Mouse (Mus musculus) adrenal gland, postnatal 10 days (tissue): Measurements from ENCODE around the gene Psg17. TPM values are rescaled to one million over a fixed set of nuclear protein-coding genes. Genes with fewer than 3 reads are reported as not detected.
"Not testable (repeated sequence)": the region's sequence is repeated elsewhere in the genome, so short reads cannot be mapped to it uniquely, and the experiment has no call there.

Experiments
- DNase-seq: peaks from one replicate; pipeline ENCODE4 v3.0.0; 2021; ENCODE audit warnings: mixed read lengths
- long read RNA-seq, 2 experiments: library from polyadenylated mRNA; stranded (forward); transcript quantifications; one replicate each; pipeline ENCODE4 v2.0.0; 2021
- total RNA-seq, 2 experiments: library from RNA; stranded (reverse); gene quantifications; 2 replicates each; pipeline ENCODE4 v1.2.3; 2021

The Psg17 gene
- total RNA-seq, result not detected
- long read RNA-seq, experiment 1, result 0 reads
- long read RNA-seq, experiment 2, result 0 reads

DNA sequence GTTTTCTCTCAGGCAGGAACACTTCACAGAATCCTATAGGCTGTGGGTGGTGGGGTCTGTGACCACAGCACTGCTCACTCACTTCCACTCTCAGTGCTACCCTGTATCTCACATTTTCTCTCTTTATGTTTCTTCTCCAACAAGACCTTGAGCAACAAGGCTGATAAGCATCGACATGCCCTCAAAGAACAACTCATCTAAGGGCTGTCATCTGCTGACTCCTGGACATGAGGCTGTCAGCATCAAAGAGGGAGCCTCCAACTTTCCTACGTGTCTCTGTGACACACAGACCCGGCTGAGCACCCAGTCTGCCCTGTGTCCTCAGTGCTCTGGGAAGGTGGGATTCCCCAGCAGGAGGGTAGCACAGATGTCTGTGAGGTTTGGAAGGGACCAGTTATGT is at the start of gene Psg17:
TSS of gene Psg17 (minus strand) at position 101 of the 400 bp plus-strand sequence.
- no peak for DNase-seq

DNA sequence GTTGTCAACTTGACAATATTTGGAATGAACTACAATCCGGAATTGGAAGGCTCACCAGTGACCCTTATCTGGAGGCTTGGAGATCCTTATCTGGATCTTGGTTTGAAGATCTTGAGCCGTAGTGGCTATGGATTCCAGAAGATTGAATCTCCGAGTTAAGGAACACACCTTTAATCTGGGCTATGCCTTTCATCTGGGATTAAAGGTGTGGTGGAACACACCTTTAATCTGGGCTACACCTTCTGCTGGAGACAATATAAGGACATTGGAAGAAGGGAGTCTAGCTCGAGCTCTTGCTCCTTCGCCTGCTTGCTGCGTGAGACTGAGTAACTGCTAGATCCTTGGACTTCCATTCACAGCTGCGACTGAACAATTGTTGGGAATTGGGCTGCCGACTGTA is 49.6 kb upstream of the Psg17 start, which contains the start of gene Pglyrp1:
TSS of gene Pglyrp1 (plus strand) at position 301 of the 400 bp plus-strand sequence.
- DNase-seq, result not testable (repeated sequence)

DNA sequence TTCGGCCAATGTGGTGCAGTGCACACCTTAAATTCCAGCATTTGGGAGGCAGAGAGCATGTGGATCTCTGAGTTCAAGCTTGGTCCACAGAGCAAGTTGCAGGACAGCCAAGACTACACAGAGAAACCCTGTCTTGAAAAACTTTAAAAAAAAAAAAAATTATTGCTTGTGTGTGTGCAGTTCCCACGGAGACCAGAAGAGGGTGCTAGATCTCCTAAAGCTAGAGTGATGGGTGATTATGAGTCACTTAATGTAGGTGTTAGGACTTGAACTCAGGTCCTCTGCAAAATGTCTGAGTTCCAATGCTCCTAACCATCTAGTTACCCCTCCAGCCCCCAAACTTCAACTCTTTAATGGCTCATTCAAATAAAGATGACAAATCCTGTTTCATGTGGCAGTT is 47.1 kb upstream of the Psg17 start:
- no peak for DNase-seq

DNA sequence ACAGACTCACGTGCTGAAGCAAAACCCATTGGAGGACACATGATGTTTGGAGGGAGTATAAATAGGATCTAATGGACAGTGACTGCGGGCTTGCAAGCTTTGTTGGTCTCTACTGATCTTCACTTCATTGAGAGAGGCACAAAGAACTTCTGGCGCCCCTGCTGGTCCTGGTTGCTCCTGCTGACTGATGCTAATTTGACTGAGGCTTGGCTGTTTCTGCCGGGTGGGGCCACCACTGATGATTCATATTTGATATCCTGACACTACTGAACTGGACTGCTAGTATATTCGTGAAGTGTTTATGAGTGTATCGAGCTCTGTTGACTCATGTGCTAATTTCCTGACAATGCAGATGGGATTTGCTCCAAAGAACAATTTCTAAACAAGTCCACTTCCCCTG is 41.4 kb upstream of the Psg17 start:
- DNase-seq, result no peak

DNA sequence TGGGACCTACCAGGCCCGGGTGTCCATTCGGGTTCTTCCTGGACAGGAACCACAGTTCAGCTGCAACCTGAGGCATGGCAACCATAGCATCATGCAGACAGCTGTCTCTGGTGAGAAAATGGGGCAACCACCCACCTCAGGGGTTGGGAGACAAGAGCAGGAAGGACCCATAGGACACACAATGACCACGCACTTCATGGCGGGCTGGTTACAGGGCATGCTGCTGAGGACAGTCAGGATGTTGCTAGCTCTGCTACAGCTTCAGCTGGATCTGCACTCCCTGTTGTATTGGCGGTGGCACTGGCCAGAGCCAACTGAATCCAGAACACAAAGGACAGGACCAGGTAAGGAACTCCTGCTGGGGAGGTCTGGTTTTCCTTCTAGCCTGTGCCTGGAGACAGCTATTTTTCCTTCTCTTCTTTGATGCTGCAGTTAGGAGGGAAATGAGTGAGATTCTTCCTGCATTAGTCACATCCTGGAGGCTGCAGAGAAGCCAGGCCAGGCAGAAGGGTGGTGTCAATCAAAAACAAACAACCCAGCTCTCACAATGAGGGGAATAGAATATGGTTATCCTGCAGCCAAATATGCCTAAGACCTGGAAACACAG is 37.0 kb upstream of the Psg17 start:
- peak; percentile 14 for DNase-seq

DNA sequence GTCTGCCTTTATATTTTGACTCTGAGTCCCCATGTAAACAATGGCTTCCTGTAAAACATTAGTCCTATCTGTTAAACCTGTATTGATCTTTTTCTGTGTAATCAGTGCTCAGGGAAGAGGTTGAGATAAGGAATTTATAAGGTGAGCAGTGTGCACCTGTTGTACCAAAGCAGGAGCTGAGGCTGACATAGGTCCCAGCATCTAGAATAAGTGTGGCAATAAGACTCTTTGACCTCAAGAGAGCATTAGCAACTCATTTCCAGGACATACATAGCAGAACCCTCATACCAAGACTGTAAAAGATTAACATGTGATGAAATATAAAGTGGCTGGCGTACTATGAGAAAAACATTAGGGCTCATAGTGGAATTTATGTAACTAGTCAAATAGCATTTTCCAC is 27.0 kb upstream of the Psg17 start:
- no peak for DNase-seq

DNA sequence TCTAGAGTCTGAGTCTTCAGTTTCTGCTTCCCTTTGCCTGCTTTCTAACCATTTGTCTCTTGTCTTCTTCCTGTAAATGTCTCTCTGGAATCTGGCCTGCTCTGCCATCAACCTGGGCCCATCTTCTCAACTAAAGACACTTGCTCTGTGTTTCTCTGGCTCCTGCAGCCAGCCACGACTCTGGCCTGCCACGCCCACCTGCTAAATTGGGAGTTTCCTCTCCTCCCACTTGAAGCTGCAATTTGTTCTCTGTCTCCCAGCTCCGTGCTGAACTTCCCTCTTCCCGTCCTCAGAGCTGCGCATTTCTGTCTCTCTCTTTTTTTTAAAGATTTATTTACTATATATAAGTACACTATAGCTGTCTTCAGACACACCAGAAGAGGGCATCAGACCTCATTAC is 23.4 kb upstream of the Psg17 start:
- DNase-seq, result no peak

DNA sequence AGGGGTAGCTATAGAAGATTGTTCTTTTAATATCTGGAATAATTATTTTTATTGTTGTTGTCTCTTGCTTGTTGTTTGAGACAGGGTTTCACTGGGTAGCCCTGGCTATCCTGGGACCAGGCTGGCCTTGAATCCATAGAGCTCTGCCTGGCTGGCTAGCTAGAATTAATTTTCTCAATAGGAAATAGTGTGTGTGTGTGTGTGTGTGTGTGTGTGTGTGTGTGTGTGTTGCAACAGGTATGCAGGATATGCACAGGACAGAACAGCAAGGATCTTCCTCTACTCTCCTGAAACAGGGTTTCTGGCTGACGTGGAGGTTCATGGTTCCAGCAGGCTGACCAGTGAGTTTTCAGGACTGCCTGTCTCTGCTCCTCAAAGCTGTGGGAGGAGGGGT is 19.8 kb upstream of the Psg17 start:
- DNase-seq, result no peak

DNA sequence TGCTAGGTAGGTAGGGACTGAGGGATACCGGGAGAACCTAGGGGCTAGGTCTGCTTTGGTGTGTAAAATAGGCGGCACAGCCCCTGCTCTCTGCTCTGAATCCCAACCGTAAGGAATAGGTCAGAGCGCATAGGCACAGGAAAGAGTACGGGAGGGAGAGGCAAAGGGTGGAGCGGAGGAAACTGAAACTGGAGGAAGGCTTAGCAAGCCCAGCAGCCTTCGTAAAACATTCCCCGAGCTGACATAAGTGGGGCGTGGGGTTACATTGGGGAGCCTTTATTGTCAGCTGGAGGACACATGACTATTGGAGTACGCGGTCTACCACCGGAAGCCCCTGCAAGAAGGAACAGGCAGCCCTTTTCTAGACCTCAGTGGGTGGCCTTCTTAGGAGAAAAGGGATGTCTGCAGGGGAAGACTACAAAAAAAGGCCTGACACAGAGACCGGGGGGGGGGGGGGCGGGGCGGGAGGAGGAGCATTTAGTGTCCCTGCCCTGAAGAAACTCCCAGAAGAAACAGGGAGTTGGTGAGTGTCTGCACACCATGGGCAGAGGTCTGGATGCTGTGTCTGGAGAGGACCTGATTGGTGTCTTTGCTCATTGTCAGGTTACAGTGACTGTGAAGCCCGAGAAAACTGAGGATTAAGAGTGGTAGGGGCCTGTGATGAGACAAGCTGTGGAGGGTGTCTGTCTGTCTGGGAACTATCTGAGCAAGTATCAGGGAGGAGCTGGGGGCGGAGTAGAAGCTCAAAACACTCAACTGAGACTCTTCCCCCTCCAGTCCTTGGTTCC is 19.2 kb upstream of the Psg17 start:
- DNase-seq, result peak; percentile 57

DNA sequence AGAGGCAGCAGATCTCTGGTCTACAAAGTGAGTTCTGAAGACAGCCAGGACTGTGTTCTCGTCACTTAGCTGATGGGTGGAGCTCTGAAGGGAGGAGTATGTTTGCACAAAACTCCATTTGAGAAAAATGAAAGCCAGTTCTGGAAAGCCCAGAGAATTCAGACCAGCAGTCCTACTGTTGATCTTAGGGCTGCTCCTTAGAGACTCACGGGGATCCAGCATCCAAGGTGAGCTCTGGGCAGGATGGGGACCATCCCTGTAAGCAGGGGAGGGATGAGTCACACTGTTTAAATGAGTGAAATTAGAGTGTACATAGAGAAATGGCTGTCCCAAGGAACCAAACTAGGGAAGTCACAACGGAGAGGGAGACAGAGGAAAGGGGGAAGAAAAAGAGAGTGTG is 18.5 kb upstream of the Psg17 start, which contains the start of gene Mill2:
TSS of gene Mill2 (plus strand) at position 102 of the 400 bp plus-strand sequence.
- peak; percentile 4 for DNase-seq

DNA sequence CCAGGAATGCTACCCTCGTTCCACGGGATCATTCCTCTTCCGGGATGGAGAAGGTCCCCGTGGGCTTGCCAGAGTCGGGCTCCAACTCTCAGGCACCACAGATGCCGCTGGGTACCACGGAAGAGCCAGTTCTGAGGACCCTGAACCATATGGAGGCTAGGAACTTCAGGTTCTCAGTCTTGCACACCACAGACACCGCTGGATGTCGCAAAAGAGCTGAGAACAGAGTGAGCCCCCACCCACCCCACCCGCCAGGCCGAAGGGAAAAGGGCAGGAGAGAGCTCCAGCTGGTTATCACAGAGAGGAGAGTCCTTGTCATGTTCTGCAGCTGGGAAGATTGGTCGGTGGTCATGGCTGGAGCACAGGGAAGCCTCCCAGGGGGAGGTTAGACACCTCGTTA is 10.9 kb upstream of the Psg17 start:
- DNase-seq, result no peak

DNA sequence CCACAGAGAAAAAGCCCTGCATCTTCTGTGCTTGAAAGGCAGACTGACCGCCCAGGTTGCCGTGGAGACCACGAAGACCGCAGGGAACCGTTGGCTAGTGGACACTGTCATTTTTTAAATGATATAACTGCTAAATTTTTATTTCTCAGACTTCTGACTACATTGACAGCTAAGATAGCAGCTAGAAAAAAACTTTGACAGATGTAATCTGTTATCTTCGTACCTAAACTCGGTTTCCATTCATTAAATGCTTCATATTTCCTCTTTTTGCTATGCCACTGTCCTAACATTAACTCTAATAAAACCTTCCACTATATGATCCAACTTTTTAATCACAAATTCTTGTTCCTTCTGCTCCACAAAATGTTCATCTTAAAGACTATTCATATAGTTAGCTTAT is 8.1 kb upstream of the Psg17 start:
- no peak for DNase-seq

DNA sequence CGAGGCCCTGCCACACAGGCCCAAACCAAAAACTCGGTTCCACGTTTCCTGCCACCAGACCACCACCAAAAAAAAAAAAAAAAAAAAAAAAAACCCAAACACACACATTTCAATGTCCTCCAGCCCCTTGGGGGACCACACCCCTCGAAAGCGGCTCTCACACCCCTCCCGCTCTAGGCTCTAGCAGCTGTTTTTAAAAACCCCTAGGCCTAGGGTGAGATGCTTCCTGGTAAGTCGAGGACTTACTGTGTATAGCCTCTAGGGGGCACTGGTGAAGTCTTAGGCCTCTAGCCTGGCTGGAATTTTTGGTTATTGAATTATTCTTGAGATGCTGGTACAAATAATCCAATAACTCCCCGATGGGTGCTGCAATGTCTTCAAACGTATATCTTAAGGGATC is 7.2 kb upstream of the Psg17 start:
- peak; percentile 9 for DNase-seq

DNA sequence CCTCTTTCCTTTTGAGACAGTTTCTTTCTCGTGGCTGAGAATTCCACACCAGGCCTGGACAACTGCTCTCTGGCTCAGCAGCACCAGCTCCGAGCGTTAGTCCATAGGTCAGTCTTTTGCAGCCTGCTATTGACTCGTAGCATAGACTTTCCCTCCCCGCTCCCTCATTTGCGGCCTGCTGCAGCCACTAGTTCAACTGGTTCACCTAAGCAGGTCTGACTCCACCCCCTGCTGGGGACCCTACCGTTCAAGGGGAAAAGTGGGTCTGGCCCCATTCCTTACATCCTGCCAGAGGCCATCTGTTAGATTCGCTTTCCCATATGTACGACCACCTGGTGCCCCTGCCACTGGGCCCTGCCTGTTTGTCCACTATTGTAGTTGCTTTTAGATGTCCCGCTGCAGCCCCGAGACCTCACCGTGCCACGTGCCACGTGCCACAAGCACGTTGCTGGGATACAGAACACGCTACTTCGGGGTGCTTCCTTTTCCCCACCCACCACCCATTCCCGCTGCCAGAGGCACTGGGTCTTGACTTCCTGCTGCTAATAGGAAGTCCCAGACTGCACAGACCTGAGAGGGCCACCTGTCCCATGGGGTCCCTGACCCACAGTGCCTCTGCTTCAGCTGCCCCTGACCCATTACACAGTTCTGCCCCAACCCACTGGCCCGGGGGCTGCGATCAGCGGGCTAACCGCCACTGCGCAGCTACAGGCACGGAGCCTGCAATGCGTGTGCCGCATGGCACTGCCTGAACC is 6.6 kb upstream of the Psg17 start:
- DNase-seq, result no peak

DNA sequence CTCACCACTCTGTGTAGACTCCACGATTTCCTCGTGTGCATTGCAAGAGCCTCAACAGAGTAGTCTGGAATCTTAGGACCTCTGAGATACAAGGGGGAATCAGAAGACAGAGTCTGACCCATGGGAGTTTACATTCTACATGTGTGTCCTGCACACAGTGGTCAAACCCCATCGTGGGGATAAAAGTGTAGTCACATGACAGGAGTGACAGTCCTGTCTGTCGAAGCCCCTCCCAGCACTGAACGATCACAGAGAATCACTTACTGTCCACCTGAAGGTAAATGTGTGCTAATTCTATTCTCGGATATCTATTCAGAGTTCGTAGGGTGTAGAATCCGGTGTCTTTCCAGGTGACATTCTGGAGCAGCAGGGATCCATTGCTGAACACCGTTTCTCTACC is 3.1 kb downstream of the Psg17 start:
- no peak for DNase-seq

DNA sequence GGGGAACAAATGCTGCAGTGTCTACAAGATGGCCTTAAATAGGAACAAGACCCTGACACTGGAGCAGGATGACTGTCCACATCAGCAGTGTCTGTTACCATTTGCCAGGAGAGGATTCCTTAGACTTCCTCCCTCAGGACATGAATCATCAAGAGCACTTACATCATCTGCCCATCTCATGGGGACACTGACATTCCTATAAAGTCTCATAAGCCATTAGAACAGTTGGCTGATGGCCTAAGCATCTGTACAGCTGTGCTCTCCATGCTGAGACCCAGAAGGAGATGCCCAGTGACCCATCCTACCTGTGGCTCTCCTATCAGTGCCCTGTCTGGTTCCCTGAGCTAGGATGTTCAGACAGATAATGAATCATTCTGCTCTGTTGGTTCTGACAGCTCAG is 17.9 kb downstream of the Psg17 start:
- no peak for DNase-seq

DNA sequence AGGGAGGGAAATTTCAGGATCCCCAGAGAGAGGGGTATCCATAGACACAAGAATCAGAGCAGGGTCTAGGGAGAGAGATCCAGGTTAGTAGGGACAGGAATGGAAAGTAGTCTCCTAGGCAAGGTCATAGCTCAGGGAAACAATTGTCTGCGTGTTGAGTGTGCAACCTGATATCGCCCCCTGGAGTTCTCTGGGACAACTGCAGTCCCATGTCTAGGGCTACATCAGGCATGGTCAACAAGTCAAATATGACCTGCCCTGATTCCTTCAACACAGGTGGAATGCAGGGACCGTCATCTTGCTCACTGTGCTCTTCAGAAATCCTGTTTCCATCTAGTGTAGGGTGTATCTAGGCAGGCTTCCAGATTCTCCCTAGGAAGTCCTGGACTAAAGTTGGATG is 22.3 kb downstream of the Psg17 start:
- no peak for DNase-seq

DNA sequence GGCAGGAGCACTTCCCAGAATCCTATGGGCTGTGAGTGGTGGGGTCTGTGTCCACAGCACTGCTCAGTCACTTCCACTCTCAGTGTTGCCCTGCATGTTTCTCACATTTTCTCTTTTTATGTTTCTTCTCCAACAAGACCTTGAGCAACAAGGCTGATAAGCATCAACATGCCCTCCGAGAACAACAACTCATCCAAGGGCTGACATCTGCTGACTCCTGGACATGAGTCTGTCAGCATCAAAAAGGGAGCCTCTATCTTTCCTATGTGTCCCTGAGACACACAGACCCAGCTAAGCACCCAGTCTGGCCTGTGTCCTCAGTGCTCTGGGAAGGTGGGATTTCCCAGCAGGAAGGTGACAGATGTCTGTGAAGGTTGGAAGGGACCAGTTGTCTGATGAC is 23.0 kb downstream of the Psg17 start, which contains the start of gene Psg19:
TSS of gene Psg19 (minus strand) at position 101 of the 400 bp plus-strand sequence.
- no peak for DNase-seq

DNA sequence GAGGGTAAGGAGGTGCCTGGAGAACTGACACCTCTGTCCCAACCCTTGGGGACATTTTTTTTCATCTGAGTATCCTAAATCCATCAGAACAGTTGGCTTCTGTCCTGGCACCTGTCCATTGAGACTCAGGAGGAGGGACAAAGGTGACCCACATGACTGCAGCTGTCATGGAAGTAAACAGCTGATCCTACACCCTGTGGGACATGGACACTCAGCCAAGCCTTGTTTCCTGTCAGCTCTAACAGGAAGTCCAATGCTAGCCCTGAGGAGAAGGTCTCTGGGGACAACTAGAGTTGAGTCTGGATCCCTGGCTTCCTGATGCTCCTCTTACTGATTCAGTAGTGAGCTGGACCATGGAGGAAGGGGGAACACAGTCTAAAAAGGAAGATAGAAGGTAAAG is 30.7 kb downstream of the Psg17 start:
- DNase-seq, result not testable (repeated sequence)

DNA sequence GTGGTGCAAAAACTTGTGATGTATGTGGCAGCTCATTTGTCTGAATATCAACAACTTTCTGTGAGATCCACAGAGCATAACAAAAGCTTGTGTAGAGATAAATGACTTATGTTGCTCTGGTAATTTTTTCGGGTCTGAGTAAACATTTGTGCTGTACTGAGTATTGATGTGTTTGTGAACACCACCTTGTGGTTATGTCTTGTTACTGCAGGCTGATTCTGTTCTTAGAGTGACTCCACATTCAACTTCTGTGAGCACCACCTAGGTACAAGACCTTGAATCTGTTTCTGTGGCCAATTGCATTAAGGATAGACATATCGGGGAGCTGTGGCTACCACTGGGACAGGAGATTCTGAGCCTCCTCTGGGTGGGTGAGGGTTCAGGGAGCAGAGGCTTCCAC is 40.1 kb downstream of the Psg17 start:
- not testable (repeated sequence) for DNase-seq

DNA sequence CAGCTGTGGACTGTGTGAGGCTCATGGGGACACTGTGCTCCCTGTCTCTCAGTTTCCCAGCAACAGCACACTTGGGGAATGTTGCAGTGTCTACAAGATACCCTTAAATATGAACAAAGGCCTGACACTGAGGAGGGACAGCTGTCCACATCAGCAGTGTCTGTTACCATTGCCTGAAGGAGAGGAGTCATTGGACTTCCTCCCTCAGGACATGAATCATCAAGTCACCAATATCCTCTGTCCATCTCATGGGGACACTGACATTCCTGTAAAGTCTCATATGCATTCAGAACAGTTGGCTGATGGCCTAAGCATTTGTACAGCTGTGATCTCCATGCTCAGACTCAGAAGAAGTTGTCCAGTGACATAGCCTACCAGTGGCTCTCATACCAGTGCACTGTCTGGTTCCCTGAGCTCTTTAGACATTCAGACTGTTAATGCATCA is 42.0 kb downstream of the Psg17 start:
- DNase-seq, result no peak
